Mouse (Mus musculus): ENCODE measurements around the gene Otof. TPM values are rescaled to one million over a fixed set of nuclear protein-coding genes. Genes with fewer than 3 reads are reported as not detected.

Gene Otof
- not detected in 2 replicates for polyA plus RNA-seq (2015; fragmentation: Nextera tagmentation; extraction: Ambion mirVana)

GRCm38 (mm10) chr5:30461821-30462220 lies at the start of gene Otof:
Otof (minus strand) TSS chr5:30461932.
- Histone ChIP-seq H3K36me3 (ENCODE audit: control insufficient read depth, insufficient read depth) (no peaks in the 10 kb centered on the region), H3K9ac (ENCODE audit: low read depth, low read length) (no peak within 1 kb of the TSS), H3K4me2 (ENCODE audit: low read depth, low read length) (no peak within 1 kb of the TSS), H3K4me1 (ENCODE audit: control insufficient read depth, low read depth, low read length) (no peaks in the 10 kb centered on the region), H3K27ac (ENCODE audit: low read length) (no peak within 1 kb of the TSS), H3K9me3 (replicated peaks; ENCODE audit: control insufficient read depth, low read length) (no peaks in the 10 kb centered on the region), H3K27me3 (ENCODE audit: control insufficient read depth, insufficient read depth, low read depth, low read length) (peaks cover 17% of the 10 kb centered on the region), H3K4me3 (ENCODE audit: low read depth, low read length) (no peak within 1 kb of the TSS)
- ATAC-seq (ENCODE audit: low read depth): no peak
- 44% methylated on average over 12 of the region's 12 CpGs for WGBS (ENCODE audit: insufficient replicate concordance)

- 60% methylated on average over 7 of the region's 7 CpGs for WGBS (ENCODE audit: insufficient replicate concordance)
- Histone ChIP-seq H3K4me2 (ENCODE audit: low read depth, low read length) (no peak overlapping the region), H3K4me1 (ENCODE audit: control insufficient read depth, low read depth, low read length) (no peaks in the 10 kb centered on the region), H3K9me3 (replicated peaks; ENCODE audit: control insufficient read depth, low read length) (no peaks in the 10 kb centered on the region), H3K9ac (ENCODE audit: low read depth, low read length) (no peak overlapping the region), H3K36me3 (ENCODE audit: control insufficient read depth, insufficient read depth) (no peaks in the 10 kb centered on the region), H3K27ac (ENCODE audit: low read length) (no peak overlapping the region), H3K4me3 (ENCODE audit: low read depth, low read length) (no peak overlapping the region), H3K27me3 (ENCODE audit: control insufficient read depth, insufficient read depth, low read depth, low read length) (no peaks in the 10 kb centered on the region)
- no peak for ATAC-seq (ENCODE audit: low read depth)
These were observed 35.6 kb upstream of the Otof start for GRCm38 (mm10) chr5:30497299-30497698.

- WGBS (ENCODE audit: insufficient replicate concordance): 63% methylated on average over 8 of the region's 8 CpGs
- ATAC-seq (ENCODE audit: low read depth): no peak
- H3K27me3 ChIP-seq (ENCODE audit: control insufficient read depth, insufficient read depth, low read depth, low read length): no peaks in the 10 kb centered on the region
- no peak overlapping the region for H3K27ac ChIP-seq (ENCODE audit: low read length)
- no peak overlapping the region for H3K9ac ChIP-seq (ENCODE audit: low read depth, low read length)
- H3K4me2 ChIP-seq (ENCODE audit: low read depth, low read length): no peak overlapping the region
- H3K4me3 ChIP-seq (ENCODE audit: low read depth, low read length): no peak overlapping the region
- no peaks in the 10 kb centered on the region for H3K4me1 ChIP-seq (ENCODE audit: control insufficient read depth, low read depth, low read length)
- H3K36me3 ChIP-seq (ENCODE audit: control insufficient read depth, insufficient read depth): no peaks in the 10 kb centered on the region
- H3K9me3 ChIP-seq (replicated peaks; ENCODE audit: control insufficient read depth, low read length): no peaks in the 10 kb centered on the region
These were observed 35.1 kb upstream of the Otof start for GRCm38 (mm10) chr5:30496821-30497220.

- 54% methylated on average over 2 of the region's 2 CpGs for WGBS (ENCODE audit: insufficient replicate concordance)
- H3K4me3 ChIP-seq (ENCODE audit: low read depth, low read length): no peak overlapping the region
- no peaks in the 10 kb centered on the region for H3K27me3 ChIP-seq (ENCODE audit: control insufficient read depth, insufficient read depth, low read depth, low read length)
- ATAC-seq (ENCODE audit: low read depth): no peak
- no peaks in the 10 kb centered on the region for H3K9me3 ChIP-seq (replicated peaks; ENCODE audit: control insufficient read depth, low read length)
- H3K27ac ChIP-seq (ENCODE audit: low read length): no peak overlapping the region
- H3K36me3 ChIP-seq (ENCODE audit: control insufficient read depth, insufficient read depth): no peaks in the 10 kb centered on the region
- H3K4me2 ChIP-seq (ENCODE audit: low read depth, low read length): no peak overlapping the region
- no peak overlapping the region for H3K9ac ChIP-seq (ENCODE audit: low read depth, low read length)
- no peaks in the 10 kb centered on the region for H3K4me1 ChIP-seq (ENCODE audit: control insufficient read depth, low read depth, low read length)
These were observed 33.6 kb upstream of the Otof start for GRCm38 (mm10) chr5:30495288-30495687.

GRCm38 (mm10) chr5:30494606-30495005 lies 32.9 kb upstream of the Otof start:
- H3K36me3 ChIP-seq (ENCODE audit: control insufficient read depth, insufficient read depth): no peaks in the 10 kb centered on the region
- no peaks in the 10 kb centered on the region for H3K4me1 ChIP-seq (ENCODE audit: control insufficient read depth, low read depth, low read length)
- H3K27ac ChIP-seq (ENCODE audit: low read length): no peak overlapping the region
- no peaks in the 10 kb centered on the region for H3K9me3 ChIP-seq (replicated peaks; ENCODE audit: control insufficient read depth, low read length)
- H3K9ac ChIP-seq (ENCODE audit: low read depth, low read length): no peak overlapping the region
- ATAC-seq (ENCODE audit: low read depth): no peak
- H3K4me3 ChIP-seq (ENCODE audit: low read depth, low read length): no peak overlapping the region
- WGBS (ENCODE audit: insufficient replicate concordance): 73% methylated on average over 7 of the region's 7 CpGs
- H3K27me3 ChIP-seq (ENCODE audit: control insufficient read depth, insufficient read depth, low read depth, low read length): no peaks in the 10 kb centered on the region
- H3K4me2 ChIP-seq (ENCODE audit: low read depth, low read length): no peak overlapping the region

GRCm38 (mm10) chr5:30493723-30494122 lies 32.0 kb upstream of the Otof start:
- ATAC-seq (ENCODE audit: low read depth): no peak

GRCm38 (mm10) chr5:30490845-30491244 lies 29.1 kb upstream of the Otof start:
- no peak overlapping the region for H3K9ac ChIP-seq (ENCODE audit: low read depth, low read length)
- no peak overlapping the region for H3K4me2 ChIP-seq (ENCODE audit: low read depth, low read length)
- no peaks in the 10 kb centered on the region for H3K27me3 ChIP-seq (ENCODE audit: control insufficient read depth, insufficient read depth, low read depth, low read length)
- 65% methylated on average over 5 of the region's 5 CpGs for WGBS (ENCODE audit: insufficient replicate concordance)
- no peaks in the 10 kb centered on the region for H3K9me3 ChIP-seq (replicated peaks; ENCODE audit: control insufficient read depth, low read length)
- H3K27ac ChIP-seq (ENCODE audit: low read length): no peak overlapping the region
- H3K36me3 ChIP-seq (ENCODE audit: control insufficient read depth, insufficient read depth): no peaks in the 10 kb centered on the region
- ATAC-seq (ENCODE audit: low read depth): no peak
- H3K4me3 ChIP-seq (ENCODE audit: low read depth, low read length): no peak overlapping the region
- H3K4me1 ChIP-seq (ENCODE audit: control insufficient read depth, low read depth, low read length): no peaks in the 10 kb centered on the region

More at GRCm38 (mm10) chr5:30493723-30494122, 32.0 kb upstream of the Otof start:
- Histone ChIP-seq H3K27ac (ENCODE audit: low read length) (no peak overlapping the region), H3K4me3 (ENCODE audit: low read depth, low read length) (no peak overlapping the region), H3K27me3 (ENCODE audit: control insufficient read depth, insufficient read depth, low read depth, low read length) (no peaks in the 10 kb centered on the region), H3K36me3 (ENCODE audit: control insufficient read depth, insufficient read depth) (no peaks in the 10 kb centered on the region), H3K4me1 (ENCODE audit: control insufficient read depth, low read depth, low read length) (no peaks in the 10 kb centered on the region), H3K9ac (ENCODE audit: low read depth, low read length) (no peak overlapping the region), H3K4me2 (ENCODE audit: low read depth, low read length) (no peak overlapping the region), H3K9me3 (replicated peaks; ENCODE audit: control insufficient read depth, low read length) (no peaks in the 10 kb centered on the region)
- WGBS (ENCODE audit: insufficient replicate concordance): 27% methylated on average over 7 of the region's 7 CpGs

- Histone ChIP-seq H3K9me3 (replicated peaks; ENCODE audit: control insufficient read depth, low read length) (no peaks in the 10 kb centered on the region), H3K27me3 (ENCODE audit: control insufficient read depth, insufficient read depth, low read depth, low read length) (no peaks in the 10 kb centered on the region), H3K27ac (ENCODE audit: low read length) (no peak overlapping the region), H3K4me2 (ENCODE audit: low read depth, low read length) (no peak overlapping the region), H3K36me3 (ENCODE audit: control insufficient read depth, insufficient read depth) (no peaks in the 10 kb centered on the region), H3K9ac (ENCODE audit: low read depth, low read length) (no peak overlapping the region), H3K4me1 (ENCODE audit: control insufficient read depth, low read depth, low read length) (no peaks in the 10 kb centered on the region), H3K4me3 (ENCODE audit: low read depth, low read length) (no peak overlapping the region)
- no peak for ATAC-seq (ENCODE audit: low read depth)
These were observed 28.5 kb upstream of the Otof start for GRCm38 (mm10) chr5:30490215-30490614.

GRCm38 (mm10) chr5:30485136-30485535 lies 23.4 kb upstream of the Otof start:
- H3K4me3 ChIP-seq (ENCODE audit: low read depth, low read length): no peak overlapping the region
- no peaks in the 10 kb centered on the region for H3K36me3 ChIP-seq (ENCODE audit: control insufficient read depth, insufficient read depth)
- no peak overlapping the region for H3K4me2 ChIP-seq (ENCODE audit: low read depth, low read length)
- 51% methylated on average over 6 of the region's 6 CpGs for WGBS (ENCODE audit: insufficient replicate concordance)
- no peaks in the 10 kb centered on the region for H3K9me3 ChIP-seq (replicated peaks; ENCODE audit: control insufficient read depth, low read length)
- H3K9ac ChIP-seq (ENCODE audit: low read depth, low read length): no peak overlapping the region
- no peaks in the 10 kb centered on the region for H3K27me3 ChIP-seq (ENCODE audit: control insufficient read depth, insufficient read depth, low read depth, low read length)
- H3K4me1 ChIP-seq (ENCODE audit: control insufficient read depth, low read depth, low read length): no peaks in the 10 kb centered on the region
- no peak for ATAC-seq (ENCODE audit: low read depth)
- H3K27ac ChIP-seq (ENCODE audit: low read length): no peak overlapping the region

- WGBS (ENCODE audit: insufficient replicate concordance): 48% methylated on average over 5 of the region's 5 CpGs
These were observed 22.9 kb upstream of the Otof start for GRCm38 (mm10) chr5:30484591-30484990.

More at GRCm38 (mm10) chr5:30484591-30484990, 22.9 kb upstream of the Otof start:
- Histone ChIP-seq H3K27me3 (ENCODE audit: control insufficient read depth, insufficient read depth, low read depth, low read length) (no peaks in the 10 kb centered on the region), H3K9ac (ENCODE audit: low read depth, low read length) (no peak overlapping the region), H3K36me3 (ENCODE audit: control insufficient read depth, insufficient read depth) (no peaks in the 10 kb centered on the region), H3K9me3 (replicated peaks; ENCODE audit: control insufficient read depth, low read length) (no peaks in the 10 kb centered on the region), H3K4me1 (ENCODE audit: control insufficient read depth, low read depth, low read length) (no peaks in the 10 kb centered on the region), H3K4me2 (ENCODE audit: low read depth, low read length) (no peak overlapping the region), H3K4me3 (ENCODE audit: low read depth, low read length) (no peak overlapping the region), H3K27ac (ENCODE audit: low read length) (no peak overlapping the region)
- no peak for ATAC-seq (ENCODE audit: low read depth)

Measured in liver, embryonic 16.5 days (tissue).